Mouse (Mus musculus): ENCODE results near the gene Serac1.

- no peak for TF ChIP-seq CTCF (IDR thresholded peaks at IDR 0.05; ENCODE audit: low read depth)
- TF ChIP-seq EP300 (IDR thresholded peaks at IDR 0.05; ENCODE audit: low read depth), result no peak
Measured at GRCm38 (mm10) chr17:5992866-5993580, 86.5 kb downstream of the Serac1 start.
